Mouse (Mus musculus) mouse embryonic stem cell (cell line): ENCODE data around the gene Scml2.
"Not testable (repeated sequence)": the region's sequence is repeated elsewhere in the genome, so short reads cannot be mapped to it uniquely, and the experiment has no call there.

Experiments
- in situ Hi-C, 2 experiments: fragments of 300-500 bp; cut with MboI; formaldehyde crosslinking; loops; 1 replicate in 1 of 2; 3 replicates in 1 of 2; pipeline ENCODE4 v1.14.3; 2019 to 2020; ENCODE audit warnings: low sequenced_read_pairs in 2 of 2, low pct_unique_long_range_greater_than_20kb in 1 of 2, mixed read lengths in 1 of 2; ENCODE audit not compliant: unreplicated experiment in 1 of 2

The Scml2 gene

DNA sequence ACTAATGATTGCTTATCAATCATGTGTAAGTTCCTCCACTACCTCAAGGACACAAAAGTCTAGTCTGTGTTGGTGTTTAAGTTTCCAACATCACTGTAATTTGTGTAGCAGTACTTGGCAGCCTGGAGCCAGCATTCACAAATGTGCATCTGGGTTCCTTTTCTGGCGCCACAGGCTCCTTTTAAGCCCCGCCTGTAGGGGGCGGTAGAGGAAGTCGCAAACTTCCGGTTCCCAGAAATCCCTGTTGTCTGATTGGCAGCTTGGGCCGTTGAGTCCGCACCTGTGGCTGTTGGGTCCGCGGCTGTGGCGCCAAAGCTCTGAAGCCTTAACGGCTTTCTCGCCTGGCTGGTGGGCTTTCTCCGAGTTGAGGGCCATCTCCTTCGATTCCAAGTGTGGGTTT lies at the start of gene Scml2:
Scml2 (plus strand) TSS at position 301 of the 400 bp plus-strand sequence.
- in situ Hi-C loops: not testable (repeated sequence)

DNA sequence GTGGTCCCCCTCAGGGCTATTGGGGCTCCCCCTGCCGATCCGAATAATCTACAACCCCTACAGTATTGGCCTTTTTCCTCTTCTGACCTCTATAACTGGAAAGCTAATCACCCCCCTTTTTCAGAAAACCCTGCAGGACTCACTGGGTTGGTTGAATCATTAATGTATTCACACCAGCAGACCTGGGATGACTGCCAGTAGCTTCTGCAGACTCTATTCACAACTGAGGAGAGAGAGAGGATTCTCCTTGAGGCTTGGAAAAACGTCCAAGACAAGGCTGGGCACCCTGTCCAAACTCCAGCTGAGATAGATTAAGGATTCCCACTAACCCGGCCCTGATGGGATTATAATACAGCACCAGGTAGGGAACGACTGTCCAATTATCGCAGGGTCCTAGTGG lies 41.4 kb upstream of the Scml2 start:
- in situ Hi-C loops: not testable (repeated sequence)

DNA sequence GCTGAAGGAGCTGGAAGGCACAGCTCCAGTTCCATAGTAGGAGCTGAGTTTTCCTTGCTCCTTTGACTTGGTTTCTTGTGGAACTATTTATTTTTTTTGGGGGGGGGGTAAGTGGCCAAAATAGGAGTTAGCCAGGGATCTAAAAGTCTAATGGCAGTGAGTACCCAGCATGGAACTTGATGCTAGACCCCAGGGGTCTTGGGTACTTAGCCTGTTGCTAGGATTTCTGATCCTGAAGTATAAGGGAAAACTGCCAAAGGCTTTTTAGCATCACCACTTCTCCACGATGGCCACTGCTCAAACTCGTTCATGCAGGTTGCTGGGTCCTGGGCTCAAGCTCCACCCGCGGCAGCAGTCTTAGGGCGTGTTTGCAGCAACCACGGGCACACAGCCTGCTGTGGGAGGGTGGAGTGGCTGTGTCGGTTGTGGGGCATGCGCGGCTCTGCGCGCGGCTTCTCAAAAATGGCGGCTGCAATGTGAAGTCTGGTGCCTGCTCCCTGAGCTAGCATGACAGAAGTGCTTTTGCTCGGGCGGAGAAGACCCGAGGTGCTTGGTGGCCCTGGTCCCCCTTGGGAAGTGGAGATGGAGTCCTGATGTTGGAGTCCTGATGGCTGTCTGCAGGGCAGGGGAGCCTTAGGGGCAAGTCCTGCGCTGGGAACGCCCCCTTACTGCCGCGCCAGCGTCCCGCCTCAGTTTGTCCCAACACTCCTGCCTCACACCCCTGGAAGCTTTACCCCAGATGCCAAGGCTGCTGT lies 45.5 kb downstream of the Scml2 start:
- in situ Hi-C loops: no loop called here

DNA sequence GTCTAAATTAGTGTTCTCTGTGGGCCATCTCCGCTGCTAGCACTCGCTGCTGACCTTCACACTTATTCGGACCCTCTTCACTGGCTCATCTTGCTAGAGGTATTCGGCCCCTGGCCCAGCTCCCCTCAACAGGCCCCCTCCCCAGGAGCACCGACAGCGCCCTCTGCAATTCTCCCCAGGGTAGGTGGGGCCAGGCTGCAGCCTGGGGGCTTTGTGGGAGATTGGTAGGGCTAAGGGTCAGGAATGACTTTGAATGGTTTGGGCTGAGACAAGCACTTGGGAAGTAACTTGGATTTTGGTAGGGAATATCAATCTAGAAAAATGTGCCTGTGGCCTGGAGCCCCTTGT lies 46.0 kb downstream of the Scml2 start:
- in situ Hi-C loops: no loop called here

DNA sequence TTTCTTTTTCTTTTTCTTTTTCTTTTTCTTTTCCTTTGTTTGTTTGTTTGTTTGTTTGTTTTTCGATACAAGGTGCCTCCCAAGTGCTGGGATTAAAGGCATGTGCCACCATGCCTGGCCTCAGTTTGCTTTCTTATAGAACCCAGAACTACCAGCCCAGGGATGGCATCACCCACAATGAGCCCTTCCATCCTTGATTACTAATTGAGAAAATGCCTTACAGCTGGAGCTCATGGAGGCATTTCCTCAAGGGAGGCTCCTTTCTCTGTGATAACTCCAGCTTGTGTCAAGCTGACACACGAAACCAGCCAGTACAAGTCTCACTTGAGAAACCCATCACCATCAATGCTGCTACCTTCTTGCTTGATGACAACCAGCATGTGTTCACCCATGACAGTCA lies 170.2 kb downstream of the Scml2 start, which contains the start of gene Gm15262:
Gm15262 (plus strand) TSS at position 301 of the 400 bp plus-strand sequence.
- in situ Hi-C loops: not testable (repeated sequence)
